Mouse (Mus musculus) adrenal gland, adult (tissue): ENCODE results near the gene Gemin4.
A peak's percentile ranks its signal among the peaks of the same experiment; 100 is the strongest.

Experiments
- DNase-seq, 2 experiments: peaks; one replicate each; pipeline ENCODE4 v3.0.0; 2022 to 2023; ENCODE audit warnings: low spot score in 1 of 2; ENCODE audit not compliant: inconsistent age in 2 of 2

Gemin4 gene

GRCm38 (mm10) chr11:76217390-76217800, at the start of gene Gemin4, which contains the start of gene Dbil5:
TSS of gene Gemin4 (minus strand) at chr11:76217664.
TSS of gene Dbil5 (plus strand) at chr11:76217608.
- DNase-seq = peak; percentile 98 to 99

GRCm38 (mm10) chr11:76262611-76263351, 45.3 kb upstream of the Gemin4 start:
- peak in 1 of 2 experiments; percentile 50 for DNase-seq

GRCm38 (mm10) chr11:76261224-76261623, 43.8 kb upstream of the Gemin4 start:
- no peak for DNase-seq

- no peak for DNase-seq
Measured at GRCm38 (mm10) chr11:76260208-76261050, 43.0 kb upstream of the Gemin4 start.

GRCm38 (mm10) chr11:76258511-76258910, 41.0 kb upstream of the Gemin4 start:
- no peak for DNase-seq

GRCm38 (mm10) chr11:76257386-76257785, 39.9 kb upstream of the Gemin4 start:
- DNase-seq = no peak

- no peak for DNase-seq
Measured at GRCm38 (mm10) chr11:76256129-76256528, 38.7 kb upstream of the Gemin4 start.

GRCm38 (mm10) chr11:76255431-76256001, 38.1 kb upstream of the Gemin4 start:
- peak; percentile 61 to 88 for DNase-seq

- DNase-seq = peak in 1 of 2 experiments; percentile 40
Measured at GRCm38 (mm10) chr11:76253918-76254264, 36.4 kb upstream of the Gemin4 start.

GRCm38 (mm10) chr11:76253145-76253917, 35.9 kb upstream of the Gemin4 start:
- peak; percentile 85 to 96 for DNase-seq

GRCm38 (mm10) chr11:76252036-76252435, 34.6 kb upstream of the Gemin4 start:
- DNase-seq = no peak

- DNase-seq = no peak
Measured at GRCm38 (mm10) chr11:76247239-76247638, 29.8 kb upstream of the Gemin4 start.

GRCm38 (mm10) chr11:76246439-76246838, 29.0 kb upstream of the Gemin4 start:
- DNase-seq = no peak

GRCm38 (mm10) chr11:76243811-76244546, 26.5 kb upstream of the Gemin4 start:
- DNase-seq = peak in 1 of 2 experiments; percentile 48

- peak; percentile 93 to 97 for DNase-seq
Measured at GRCm38 (mm10) chr11:76242901-76243810, 25.7 kb upstream of the Gemin4 start, which contains the start of the genes Mrm3 and Glod4. TSS of gene Mrm3 (plus strand) at chr11:76243715. TSS of gene Glod4 (minus strand) at chr11:76243725.

- DNase-seq = no peak
Measured at GRCm38 (mm10) chr11:76239750-76240149, 22.3 kb upstream of the Gemin4 start.

GRCm38 (mm10) chr11:76236136-76236535, 18.7 kb upstream of the Gemin4 start:
- DNase-seq = no peak

- no peak for DNase-seq
Measured at GRCm38 (mm10) chr11:76225051-76225450, 7.6 kb upstream of the Gemin4 start.

GRCm38 (mm10) chr11:76224631-76225030, 7.2 kb upstream of the Gemin4 start:
- no peak for DNase-seq
